Mouse (Mus musculus): Measurements from ENCODE around the gene Ndrg3. TPM values are rescaled to one million over a fixed set of nuclear protein-coding genes. Genes with fewer than 3 reads are reported as not detected.
"Not testable (repeated sequence)": the region's sequence is repeated elsewhere in the genome, so short reads cannot be mapped to it uniquely, and the experiment has no call there.

The Ndrg3 gene
- polyA plus RNA-seq, 1 experiment from 2014 or later = 22.8 TPM

- 76% methylated on average over 3 of the region's 3 CpGs for WGBS
- no peak for DNase-seq (ENCODE audit: low spot score)
- no peaks in the 10 kb centered on the region for H3K9me3 ChIP-seq (ENCODE audit: low read length)
- no peaks in the 10 kb centered on the region for H3K4me1 ChIP-seq (ENCODE audit: insufficient read depth, low read depth, low read length)
- H3K36me3 ChIP-seq (ENCODE audit: insufficient read depth, low read length) = no peaks in the 10 kb centered on the region
- H3K9ac ChIP-seq (replicated peaks; ENCODE audit: low read depth) = no peak overlapping the region
- no peak overlapping the region for H3K27ac ChIP-seq (ENCODE audit: low read length)
- H3K4me2 ChIP-seq (replicated peaks; ENCODE audit: low read depth, low read length) = no peak overlapping the region
- no peaks in the 10 kb centered on the region for H3K27me3 ChIP-seq (replicated peaks; ENCODE audit: insufficient read depth, low read length)
- H3K4me3 ChIP-seq (ENCODE audit: low read depth, low read length) = no peak overlapping the region
- no peak for ATAC-seq
- TF ChIP-seq CTCF (IDR thresholded peaks at IDR 0.05) (no peak), EP300 (IDR thresholded peaks at IDR 0.05) (no peak)
Observed at GRCm38 (mm10) chr2:156915559-156915958, 76.3 kb downstream of the Ndrg3 start.

GRCm38 (mm10) chr2:156913191-156913590, 78.7 kb downstream of the Ndrg3 start:
- H3K4me2 ChIP-seq (replicated peaks; ENCODE audit: low read depth, low read length) = no peak overlapping the region
- DNase-seq (ENCODE audit: low spot score) (peak; percentile 51), ATAC-seq (no peak)
- 44% methylated on average over 5 of the region's 5 CpGs for WGBS
- H3K9me3 ChIP-seq (ENCODE audit: low read length) = no peaks in the 10 kb centered on the region
- no peaks in the 10 kb centered on the region for H3K27me3 ChIP-seq (replicated peaks; ENCODE audit: insufficient read depth, low read length)
- H3K4me1 ChIP-seq (ENCODE audit: insufficient read depth, low read depth, low read length) = no peaks in the 10 kb centered on the region
- H3K36me3 ChIP-seq (ENCODE audit: insufficient read depth, low read length) = no peaks in the 10 kb centered on the region
- no peak for TF ChIP-seq EP300 (IDR thresholded peaks at IDR 0.05)
- no peak for TF ChIP-seq CTCF (IDR thresholded peaks at IDR 0.05)
- no peak overlapping the region for H3K27ac ChIP-seq (ENCODE audit: low read length)
- no peak overlapping the region for H3K9ac ChIP-seq (replicated peaks; ENCODE audit: low read depth)
- H3K4me3 ChIP-seq (ENCODE audit: low read depth, low read length) = no peak overlapping the region

- not testable (repeated sequence) for H3K27ac ChIP-seq (ENCODE audit: low read length); H3K36me3 ChIP-seq (ENCODE audit: insufficient read depth, low read length); H3K27me3 ChIP-seq (replicated peaks; ENCODE audit: insufficient read depth, low read length); H3K4me1 ChIP-seq (ENCODE audit: insufficient read depth, low read depth, low read length); ATAC-seq; H3K9me3 ChIP-seq (ENCODE audit: low read length); H3K9ac ChIP-seq (replicated peaks; ENCODE audit: low read depth); DNase-seq (ENCODE audit: low spot score); H3K4me2 ChIP-seq (replicated peaks; ENCODE audit: low read depth, low read length); H3K4me3 ChIP-seq (ENCODE audit: low read depth, low read length)
- WGBS = 31% methylated on average over 4 of the region's 4 CpGs
Observed at GRCm38 (mm10) chr2:156905931-156906330, 85.9 kb downstream of the Ndrg3 start.

GRCm38 (mm10) chr2:156904976-156905717, 86.7 kb downstream of the Ndrg3 start:
- no peaks in the 10 kb centered on the region for H3K27me3 ChIP-seq (replicated peaks; ENCODE audit: insufficient read depth, low read length)
- TF ChIP-seq CTCF (IDR thresholded peaks at IDR 0.05) (peak; percentile 89), EP300 (IDR thresholded peaks at IDR 0.05) (no peak)
- DNase-seq (ENCODE audit: low spot score) (peak; percentile 70), ATAC-seq (peak; percentile 50)
- H3K36me3 ChIP-seq (ENCODE audit: insufficient read depth, low read length) = no peaks in the 10 kb centered on the region
- no peak overlapping the region for H3K9ac ChIP-seq (replicated peaks; ENCODE audit: low read depth)
- H3K4me1 ChIP-seq (ENCODE audit: insufficient read depth, low read depth, low read length) = no peaks in the 10 kb centered on the region
- 15% methylated on average over 6 of the region's 6 CpGs for WGBS
- H3K27ac ChIP-seq (ENCODE audit: low read length) = no peak overlapping the region
- H3K9me3 ChIP-seq (ENCODE audit: low read length) = no peaks in the 10 kb centered on the region
- no peak overlapping the region for H3K4me2 ChIP-seq (replicated peaks; ENCODE audit: low read depth, low read length)
- no peak overlapping the region for H3K4me3 ChIP-seq (ENCODE audit: low read depth, low read length)

- peak; percentile 49 for TF ChIP-seq CTCF (IDR thresholded peaks at IDR 0.05)
- TF ChIP-seq EP300 (IDR thresholded peaks at IDR 0.05) = no peak
Observed at GRCm38 (mm10) chr2:156903367-156903766, 88.5 kb downstream of the Ndrg3 start.

DNA sequence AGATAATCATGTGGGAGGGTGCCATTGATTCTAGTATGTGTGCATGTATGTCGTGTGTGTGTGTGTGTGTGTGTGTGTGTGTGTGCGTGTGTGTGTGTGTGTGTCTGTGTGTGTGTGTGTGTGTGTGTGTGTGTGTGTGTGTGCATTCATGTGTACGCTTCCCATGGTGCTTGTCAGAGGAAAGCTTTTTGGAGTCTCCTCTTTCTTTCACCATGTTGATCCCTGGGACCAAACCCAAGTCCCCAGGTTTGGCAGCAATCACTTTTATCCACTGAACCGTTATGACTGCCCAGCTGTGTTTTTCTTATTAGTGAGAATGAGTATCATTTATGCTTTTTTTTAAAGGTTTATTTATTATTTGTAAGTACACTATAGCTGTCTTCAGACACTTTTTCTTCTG, 89.4 kb downstream of the Ndrg3 start:
- 75% methylated on average over 4 of the region's 4 CpGs for WGBS
- not testable (repeated sequence) for H3K36me3 ChIP-seq (ENCODE audit: insufficient read depth, low read length); H3K4me1 ChIP-seq (ENCODE audit: insufficient read depth, low read depth, low read length); H3K27ac ChIP-seq (ENCODE audit: low read length); DNase-seq (ENCODE audit: low spot score); H3K9ac ChIP-seq (replicated peaks; ENCODE audit: low read depth); H3K4me2 ChIP-seq (replicated peaks; ENCODE audit: low read depth, low read length); H3K9me3 ChIP-seq (ENCODE audit: low read length); H3K4me3 ChIP-seq (ENCODE audit: low read depth, low read length); H3K27me3 ChIP-seq (replicated peaks; ENCODE audit: insufficient read depth, low read length); ATAC-seq

More at GRCm38 (mm10) chr2:156903367-156903766, 88.5 kb downstream of the Ndrg3 start:
- no peak overlapping the region for H3K4me2 ChIP-seq (replicated peaks; ENCODE audit: low read depth, low read length)
- H3K27ac ChIP-seq (ENCODE audit: low read length) = no peak overlapping the region
- WGBS = 27% methylated on average over 2 of the region's 2 CpGs
- ATAC-seq = no peak
- H3K9me3 ChIP-seq (ENCODE audit: low read length) = no peaks in the 10 kb centered on the region
- H3K4me1 ChIP-seq (ENCODE audit: insufficient read depth, low read depth, low read length) = no peaks in the 10 kb centered on the region
- no peak for DNase-seq (ENCODE audit: low spot score)
- H3K36me3 ChIP-seq (ENCODE audit: insufficient read depth, low read length) = no peaks in the 10 kb centered on the region
- no peak overlapping the region for H3K4me3 ChIP-seq (ENCODE audit: low read depth, low read length)
- H3K27me3 ChIP-seq (replicated peaks; ENCODE audit: insufficient read depth, low read length) = no peaks in the 10 kb centered on the region
- no peak overlapping the region for H3K9ac ChIP-seq (replicated peaks; ENCODE audit: low read depth)

GRCm38 (mm10) chr2:156901883-156902282, 90.0 kb downstream of the Ndrg3 start:
- Histone ChIP-seq H3K9ac (replicated peaks; ENCODE audit: low read depth) (no peak overlapping the region), H3K36me3 (ENCODE audit: insufficient read depth, low read length) (no peaks in the 10 kb centered on the region), H3K4me3 (ENCODE audit: low read depth, low read length) (no peak overlapping the region), H3K4me1 (ENCODE audit: insufficient read depth, low read depth, low read length) (no peaks in the 10 kb centered on the region), H3K27me3 (replicated peaks; ENCODE audit: insufficient read depth, low read length) (no peaks in the 10 kb centered on the region), H3K4me2 (replicated peaks; ENCODE audit: low read depth, low read length) (no peak overlapping the region), H3K27ac (ENCODE audit: low read length) (no peak overlapping the region), H3K9me3 (ENCODE audit: low read length) (no peaks in the 10 kb centered on the region)
- ATAC-seq (no peak), DNase-seq (ENCODE audit: low spot score) (no peak)
- TF ChIP-seq CTCF (IDR thresholded peaks at IDR 0.05) (no peak), EP300 (IDR thresholded peaks at IDR 0.05) (no peak)
- 60% methylated on average over 6 of the region's 6 CpGs for WGBS
